Mouse (Mus musculus): ENCODE results near the gene 4930568D16Rik. TPM values are rescaled to one million over a fixed set of nuclear protein-coding genes. Genes with fewer than 3 reads are reported as not detected.
A peak's percentile ranks its signal among the peaks of the same experiment; 100 is the strongest.

Gene 4930568D16Rik
- total RNA-seq, 2 experiments from 2014 or later = not detected

GRCm38 (mm10) chr2:35398184-35398828 lies 30.8 kb upstream of the 4930568D16Rik start:
- H3K4me3 ChIP-seq = no peak overlapping the region
- DNase-seq (ENCODE audit: extremely low spot score in 1 of 2, low spot score in 2 of 2) = no peak
- intact Hi-C loops (cut with DNase I) = loop anchor here (5.0 kb wide), 1 partner anchor 181 kb away; no protein-coding TSS in a partner anchor
- H3K27ac ChIP-seq = no peak overlapping the region
- no peak for TF ChIP-seq CTCF (IDR thresholded peaks at IDR 0.05)

GRCm38 (mm10) chr2:35397590-35398173 lies 30.2 kb upstream of the 4930568D16Rik start:
- H3K4me3 ChIP-seq = peak overlapping the region; percentile 16; the same call in 1 of the 2 replicates
- DNase-seq (ENCODE audit: extremely low spot score in 1 of 2, low spot score in 2 of 2) = peak; percentile 64 to 73
- no peak overlapping the region for H3K27ac ChIP-seq
- peak; percentile 92 for TF ChIP-seq CTCF (IDR thresholded peaks at IDR 0.05)
- intact Hi-C loops (cut with DNase I) = loop anchor here (1.0 to 5.0 kb wide), 3 partner anchors 99 to 180 kb away; no protein-coding TSS in a partner anchor

GRCm38 (mm10) chr2:35397096-35397495 lies 29.6 kb upstream of the 4930568D16Rik start, which contains the start of gene 4930402F06Rik:
TSS of gene 4930402F06Rik (minus strand) at chr2:35397175.
- Histone ChIP-seq H3K27ac (no peak within 1 kb of the TSS; the same call in 1 of the 2 replicates), H3K4me3 (peak within 1 kb of the TSS; percentile 16; the same call in 1 of the 2 replicates)
- TF ChIP-seq CTCF (IDR thresholded peaks at IDR 0.05) = no peak
- intact Hi-C loops (cut with DNase I) = loop anchor here (1.0 to 5.0 kb wide), 3 partner anchors 99 to 180 kb away; no protein-coding TSS in a partner anchor
- peak; percentile 18 to 29 for DNase-seq (ENCODE audit: extremely low spot score in 1 of 2, low spot score in 2 of 2)

GRCm38 (mm10) chr2:35385441-35385871 lies 17.9 kb upstream of the 4930568D16Rik start:
- no peak for DNase-seq (ENCODE audit: extremely low spot score in 1 of 2, low spot score in 2 of 2)
- no peak for TF ChIP-seq CTCF (IDR thresholded peaks at IDR 0.05)
- Histone ChIP-seq H3K4me3 (no peak overlapping the region), H3K27ac (no peak overlapping the region)
- intact Hi-C loops (cut with DNase I) = no loop called here

GRCm38 (mm10) chr2:35379306-35379705 lies 11.8 kb upstream of the 4930568D16Rik start:
- TF ChIP-seq CTCF (IDR thresholded peaks at IDR 0.05) = no peak
- no peak overlapping the region for H3K27ac ChIP-seq
- intact Hi-C loops (cut with DNase I) = no loop called here
- no peak for DNase-seq (ENCODE audit: extremely low spot score in 1 of 2, low spot score in 2 of 2)
- no peak overlapping the region for H3K4me3 ChIP-seq

- Histone ChIP-seq H3K27ac (no peak overlapping the region), H3K4me3 (no peak overlapping the region)
- intact Hi-C loops (cut with DNase I) = no loop called here
- TF ChIP-seq CTCF (IDR thresholded peaks at IDR 0.05) = no peak
- DNase-seq (ENCODE audit: extremely low spot score in 1 of 2, low spot score in 2 of 2) = no peak
Measured at GRCm38 (mm10) chr2:35377600-35377999, 10.1 kb upstream of the 4930568D16Rik start.

GRCm38 (mm10) chr2:35373003-35373402 lies 5.5 kb upstream of the 4930568D16Rik start:
- intact Hi-C loops (cut with DNase I) = no loop called here
- Histone ChIP-seq H3K4me3 (no peak overlapping the region), H3K27ac (no peak overlapping the region)
- TF ChIP-seq CTCF (IDR thresholded peaks at IDR 0.05) = peak; percentile 57
- DNase-seq (ENCODE audit: extremely low spot score in 1 of 2, low spot score in 2 of 2) = no peak

GRCm38 (mm10) chr2:35370686-35371085 lies 3.2 kb upstream of the 4930568D16Rik start:
- no peak for DNase-seq (ENCODE audit: extremely low spot score in 1 of 2, low spot score in 2 of 2)
- Histone ChIP-seq H3K4me3 (no peak overlapping the region), H3K27ac (no peak overlapping the region)
- no peak for TF ChIP-seq CTCF (IDR thresholded peaks at IDR 0.05)
- intact Hi-C loops (cut with DNase I) = no loop called here

GRCm38 (mm10) chr2:35349184-35349583 lies 18.3 kb downstream of the 4930568D16Rik start:
- H3K27ac ChIP-seq = no peak overlapping the region
- no peak for DNase-seq (ENCODE audit: extremely low spot score in 1 of 2, low spot score in 2 of 2)
- peak; percentile 66 for TF ChIP-seq CTCF (IDR thresholded peaks at IDR 0.05)
- no peak overlapping the region for H3K4me3 ChIP-seq
- intact Hi-C loops (cut with DNase I) = loop anchor here (2.0 to 5.0 kb wide), 2 partner anchors 50 to 137 kb away; no protein-coding TSS in a partner anchor

GRCm38 (mm10) chr2:35345984-35346383 lies 21.5 kb downstream of the 4930568D16Rik start:
- Histone ChIP-seq H3K27ac (no peak overlapping the region), H3K4me3 (no peak overlapping the region)
- no peak for DNase-seq (ENCODE audit: extremely low spot score in 1 of 2, low spot score in 2 of 2)
- intact Hi-C loops (cut with DNase I) = loop anchor here (5.0 kb wide), 1 partner anchor 134 kb away; no protein-coding TSS in a partner anchor
- TF ChIP-seq CTCF (IDR thresholded peaks at IDR 0.05) = no peak

- intact Hi-C loops (cut with DNase I) = no loop called here
- DNase-seq (ENCODE audit: extremely low spot score in 1 of 2, low spot score in 2 of 2) = no peak
- Histone ChIP-seq H3K4me3 (no peak overlapping the region), H3K27ac (no peak overlapping the region)
- no peak for TF ChIP-seq CTCF (IDR thresholded peaks at IDR 0.05)
Measured at GRCm38 (mm10) chr2:35342605-35343004, 24.9 kb downstream of the 4930568D16Rik start.

- no peak for TF ChIP-seq CTCF (IDR thresholded peaks at IDR 0.05)
Measured at GRCm38 (mm10) chr2:35338707-35339106, 28.8 kb downstream of the 4930568D16Rik start.

More at GRCm38 (mm10) chr2:35338707-35339106, 28.8 kb downstream of the 4930568D16Rik start:
- no peak for DNase-seq (ENCODE audit: extremely low spot score in 1 of 2, low spot score in 2 of 2)
- Histone ChIP-seq H3K4me3 (no peak overlapping the region), H3K27ac (no peak overlapping the region)
- intact Hi-C loops (cut with DNase I) = no loop called here
